Mouse (Mus musculus) hematopoietic stem cell, adult 5-6 weeks (primary cell): ENCODE measurements at regions not wholly inside any gene's neighbourhood (a gene's known extent, or its start where the extent isn't known, plus 50 kb on each side); places are given as distances from the start of the nearest gene placed in this dataset.
A peak's percentile ranks its signal among the peaks of the same experiment; 100 is the strongest.

Experiments
- ATAC-seq, 2 experiments: fragments of 125-278 bp in 1 of 2; replicated peaks in 1 of 2; 2 replicates each; pipeline ENCODE4 v1.8.0; 2016 to 2017; ENCODE audit warnings: inconsistent platforms in 2 of 2, mild to moderate bottlenecking in 2 of 2, moderate number of reproducible peaks in 2 of 2, low read depth in 1 of 2, moderate TSS enrichment in 1 of 2; ENCODE audit not compliant: low FRiP score in 2 of 2, poor library complexity in 2 of 2, severe bottlenecking in 2 of 2, insufficient read depth in 1 of 2, low TSS enrichment in 1 of 2

DNA sequence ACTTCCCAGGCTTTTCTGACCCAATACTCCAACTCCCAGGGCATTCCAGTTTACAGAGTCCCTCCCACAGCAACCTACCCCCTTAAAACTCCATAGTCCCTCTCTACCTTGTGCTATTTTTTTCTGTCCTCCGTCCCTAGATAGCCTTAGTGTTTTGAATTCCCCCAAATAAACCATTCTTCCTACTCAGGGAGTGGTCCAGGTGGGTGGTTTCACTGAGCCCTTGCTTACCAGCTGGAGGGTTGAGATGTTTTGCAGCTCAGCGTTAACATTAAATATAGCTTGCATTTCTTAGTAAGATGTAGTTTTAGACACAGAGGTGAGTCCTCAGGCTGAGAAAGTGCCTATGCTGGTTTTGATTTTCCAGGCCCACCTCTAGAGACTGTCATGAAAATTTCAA lies 313.0 kb downstream of the Bmper start:
- ATAC-seq, result no peak

DNA sequence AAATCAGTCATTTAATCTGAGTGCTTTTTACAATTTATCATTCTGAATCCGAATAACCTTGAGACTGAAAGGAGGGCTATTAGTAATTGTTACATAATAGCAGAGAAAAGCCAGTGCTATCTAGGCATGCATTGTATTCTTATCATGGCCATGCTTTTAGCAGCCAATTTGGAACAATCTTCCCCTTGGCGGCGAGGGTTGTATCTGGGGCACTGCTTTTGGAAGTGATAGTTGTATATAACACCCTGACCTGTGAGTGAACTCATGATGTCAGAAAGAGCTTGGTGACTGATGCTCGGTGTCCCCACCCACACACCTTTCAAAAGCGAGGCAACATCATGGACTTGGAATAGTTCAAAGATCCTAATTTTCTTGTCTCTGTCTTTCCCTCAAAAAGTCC lies 315.2 kb downstream of the Bmper start:
- ATAC-seq, result no peak

DNA sequence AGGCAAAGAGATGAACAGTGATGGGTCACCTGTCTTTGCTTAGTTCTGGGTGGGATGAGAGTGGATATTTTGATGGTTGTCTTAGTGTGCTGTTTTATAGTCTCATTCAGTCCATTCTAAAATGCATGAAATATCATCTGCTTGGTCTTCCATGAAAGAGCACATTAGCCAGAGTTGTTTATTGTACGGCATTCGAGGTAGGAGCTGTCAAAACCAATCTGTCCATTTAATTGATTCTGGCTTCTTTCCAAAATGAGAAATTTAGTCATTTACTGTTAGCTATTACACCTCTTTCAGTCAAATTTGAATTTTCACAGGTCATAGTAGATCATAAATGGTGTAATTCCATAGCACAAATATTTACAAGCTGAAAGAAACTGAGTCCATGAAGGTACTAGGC lies 328.8 kb downstream of the Bmper start:
- no peak for ATAC-seq

DNA sequence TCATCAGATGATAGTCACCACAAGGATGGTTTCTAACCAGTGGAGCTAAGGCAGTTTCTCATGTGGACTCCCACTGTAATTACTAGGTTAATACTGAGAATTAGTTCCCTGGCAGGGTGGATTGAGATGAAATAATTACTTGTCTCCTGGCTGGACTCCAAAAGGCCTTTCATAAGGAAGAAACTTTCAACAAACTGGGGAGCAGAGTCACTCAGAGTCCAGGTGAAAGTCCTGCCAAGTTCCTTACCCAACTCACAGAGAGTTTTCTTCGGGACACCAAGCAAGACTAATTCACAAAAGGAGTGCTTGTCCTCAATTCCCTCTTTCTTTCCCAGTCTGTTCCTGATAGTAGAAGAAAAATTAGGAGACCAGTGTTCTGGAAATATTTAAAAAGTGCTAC lies 330.9 kb downstream of the Bmper start:
- ATAC-seq, result no peak

DNA sequence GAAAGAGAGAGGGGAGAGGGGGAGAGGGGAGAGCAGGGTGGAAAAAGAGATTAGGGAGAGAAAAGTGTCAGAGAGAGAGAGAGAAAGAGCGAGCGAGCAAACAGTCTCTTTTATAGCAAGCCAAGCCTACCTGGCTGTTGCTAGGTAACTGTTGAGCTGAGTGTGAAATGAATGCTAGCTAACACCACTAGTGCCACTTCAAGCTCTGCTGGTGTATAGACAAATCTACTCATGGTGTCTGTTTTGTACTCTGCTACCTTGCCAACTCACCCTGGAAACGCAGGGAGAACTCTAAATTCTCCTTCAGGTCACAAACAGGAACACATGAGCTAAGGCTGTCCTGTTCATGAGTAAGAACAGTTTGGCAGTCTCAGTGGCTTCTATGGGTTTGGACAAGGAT lies 334.7 kb downstream of the Bmper start:
- ATAC-seq, result no peak

DNA sequence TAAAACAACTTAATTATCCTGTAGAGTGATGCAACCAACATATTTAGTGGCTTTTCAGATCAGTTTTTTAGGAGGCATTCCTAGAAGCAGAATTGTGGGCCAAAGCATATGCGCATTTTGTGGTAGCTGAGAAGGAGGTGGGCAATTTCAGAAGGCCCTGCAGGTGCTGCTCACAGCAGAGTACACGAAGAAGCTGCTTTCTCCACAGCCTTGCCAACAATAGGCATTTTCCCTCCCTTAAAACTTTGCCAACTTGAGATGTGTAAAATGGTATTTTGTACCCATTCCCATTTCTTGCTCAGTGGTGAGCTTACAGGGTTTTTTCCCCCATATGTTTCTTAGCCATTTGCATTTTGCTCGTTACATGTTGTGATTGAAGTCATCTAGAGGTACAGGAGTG lies 339.0 kb downstream of the Bmper start:
- ATAC-seq, result no peak

DNA sequence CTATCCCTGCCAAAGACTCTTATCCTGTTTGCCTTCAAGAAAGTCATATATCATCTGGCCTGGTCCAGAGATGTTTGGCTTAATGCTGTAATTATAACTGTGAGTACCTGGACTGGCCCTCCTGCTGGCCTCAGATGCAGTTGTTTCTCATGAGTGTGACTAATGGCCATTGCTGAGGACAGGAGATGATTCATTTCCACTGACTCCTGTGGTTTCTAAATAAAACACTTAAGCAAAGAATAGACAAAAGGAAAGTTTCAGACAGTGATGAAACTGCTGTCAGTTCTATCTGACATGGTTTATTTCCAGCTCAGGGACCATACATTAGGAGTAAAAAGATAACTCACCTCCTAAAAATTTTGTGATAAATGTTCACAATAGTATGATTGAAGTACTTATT lies 344.2 kb downstream of the Bmper start:
- ATAC-seq, result no peak

DNA sequence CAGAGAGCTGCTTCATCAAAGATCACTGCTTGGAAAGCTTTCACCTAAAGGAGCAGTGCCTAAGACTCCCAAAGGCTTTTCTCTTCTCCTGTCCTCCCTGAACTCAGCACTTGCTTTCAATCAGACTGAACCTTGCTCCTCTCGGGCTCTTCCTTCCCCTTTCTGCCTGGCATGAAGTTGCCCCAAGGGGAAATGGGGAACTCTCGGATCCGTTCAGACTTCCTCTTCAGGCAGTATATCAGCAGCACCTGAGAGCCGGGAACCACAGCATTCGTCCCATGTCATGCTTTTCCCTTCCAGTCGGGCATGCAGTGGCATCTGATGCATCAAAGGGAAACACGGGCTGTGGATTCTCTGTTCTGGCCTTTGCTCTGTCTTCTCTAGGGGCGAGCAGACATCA lies 347.3 kb downstream of the Bmper start:
- peak; percentile 98 to 99 for ATAC-seq

DNA sequence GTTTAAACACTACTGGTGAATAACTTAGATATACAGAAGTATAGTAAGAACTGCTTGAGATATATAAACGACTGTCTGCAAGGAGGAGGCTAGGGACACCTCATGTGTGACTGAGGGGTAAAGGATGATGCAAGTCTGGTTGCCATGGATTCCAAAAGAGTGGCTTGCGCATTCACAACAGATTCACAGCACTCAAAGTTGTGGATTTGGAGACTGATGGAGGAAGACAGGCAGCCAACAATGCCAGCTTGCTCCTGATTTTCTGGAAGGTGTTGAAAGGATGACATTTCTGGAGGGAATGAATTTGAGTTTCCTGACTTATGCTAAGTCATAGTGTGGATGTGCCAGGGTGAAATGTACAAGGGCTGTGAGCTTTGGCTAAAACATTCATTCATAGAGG lies 353.4 kb downstream of the Bmper start:
- no peak for ATAC-seq

DNA sequence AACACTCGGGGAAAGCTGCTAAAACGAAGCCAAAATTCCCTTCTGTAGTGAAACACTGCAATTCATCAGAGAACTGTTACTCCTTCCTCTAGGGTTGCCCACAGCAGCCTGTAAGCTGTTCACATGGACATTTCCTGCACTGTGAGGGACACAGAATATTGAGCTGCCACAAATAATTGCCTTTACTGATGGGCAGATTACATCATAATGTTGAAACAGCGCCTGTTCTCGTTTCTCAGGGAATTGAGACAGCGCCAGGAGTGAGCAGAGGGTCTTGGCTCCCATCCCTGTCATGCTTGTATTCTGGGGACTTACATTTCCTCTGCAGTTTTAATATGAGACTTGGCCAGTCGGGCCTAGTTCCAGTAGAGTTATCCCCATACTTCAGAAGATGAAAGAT lies 357.3 kb downstream of the Bmper start:
- ATAC-seq, result no peak

DNA sequence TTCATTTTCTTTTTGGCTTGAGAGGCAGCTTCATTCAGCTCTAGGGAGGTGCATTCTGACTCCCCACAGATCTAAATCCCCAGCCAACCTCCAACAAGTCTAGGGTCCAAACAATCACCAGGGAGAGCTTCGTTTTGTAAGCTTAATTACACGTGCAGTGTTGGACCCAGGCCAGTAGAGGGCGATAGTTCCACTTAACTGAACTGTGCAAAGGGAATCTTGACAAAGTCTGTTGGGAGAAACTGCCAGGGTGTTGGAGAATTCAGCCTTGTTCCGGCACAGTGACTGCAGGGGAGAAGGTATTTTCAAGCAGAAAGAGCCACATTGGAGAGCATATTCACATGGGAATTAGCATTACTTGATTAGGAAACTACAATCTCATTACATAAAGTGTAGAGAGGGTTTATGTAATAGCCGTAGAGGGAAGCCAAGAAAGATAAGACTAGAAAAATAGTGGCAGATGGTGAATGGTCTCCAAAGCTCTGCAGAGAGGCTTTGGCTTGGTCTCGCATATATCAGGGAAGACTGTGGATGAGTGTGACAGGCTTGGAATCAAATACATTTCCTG lies 358.2 kb downstream of the Bmper start:
- ATAC-seq, result peak; percentile 89 to 94

DNA sequence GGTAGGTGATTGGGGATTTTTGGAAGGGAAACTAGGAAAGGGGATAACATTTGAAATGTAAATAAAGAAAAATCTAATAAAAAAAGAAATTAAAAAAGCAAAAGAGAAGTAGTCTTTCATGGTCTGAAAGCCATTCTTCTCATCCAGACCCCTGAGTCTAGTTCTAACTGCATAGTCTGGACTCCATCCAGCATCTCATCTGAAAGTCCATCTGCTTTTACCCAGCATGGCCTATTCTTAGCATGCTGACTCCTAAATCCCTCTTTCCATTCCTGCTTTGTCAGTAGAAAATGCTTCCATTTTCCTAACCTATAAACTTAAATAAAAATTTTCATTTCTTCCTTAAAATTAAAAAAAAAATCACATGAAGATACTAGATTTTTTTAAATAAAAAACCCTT lies 361.7 kb downstream of the Bmper start:
- ATAC-seq, result no peak

DNA sequence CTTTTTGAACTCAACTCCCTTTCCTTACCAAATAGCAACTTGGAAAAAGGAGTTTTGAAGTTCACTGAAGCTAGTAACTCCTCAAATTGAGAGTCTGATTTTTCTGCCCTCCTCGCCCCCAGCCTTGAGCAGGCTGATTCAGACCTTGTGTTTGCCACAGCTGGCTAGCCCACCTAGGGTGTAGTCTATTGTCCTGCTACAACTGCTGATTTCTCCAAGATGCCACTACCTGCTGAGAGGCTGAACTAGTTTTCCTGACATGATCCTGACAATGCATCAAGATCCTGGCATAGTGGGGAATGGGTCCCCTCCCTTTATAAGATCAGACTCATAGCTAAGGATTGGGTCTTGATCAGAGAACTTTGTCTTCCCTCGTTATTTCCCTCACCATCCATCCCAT lies 366.1 kb downstream of the Bmper start:
- ATAC-seq, result no peak

DNA sequence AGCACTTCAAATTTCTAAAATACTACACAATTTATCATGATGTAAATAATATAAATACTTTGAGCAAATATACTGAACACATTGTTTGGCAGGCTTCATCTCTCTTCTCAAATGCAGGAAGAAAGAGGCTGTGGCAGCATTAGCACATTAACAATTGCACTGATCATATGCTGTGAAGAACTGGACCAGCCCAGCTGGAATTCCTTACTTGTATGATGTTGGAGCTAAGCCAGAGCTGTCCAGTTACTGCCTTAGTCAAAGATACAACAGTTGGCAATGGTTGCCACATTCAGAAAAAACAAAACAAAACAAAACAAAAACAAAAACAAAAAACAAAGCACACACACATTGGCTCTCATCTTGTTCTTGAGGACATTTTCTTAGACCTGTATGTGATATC lies 369.0 kb downstream of the Bmper start:
- ATAC-seq, result no peak

DNA sequence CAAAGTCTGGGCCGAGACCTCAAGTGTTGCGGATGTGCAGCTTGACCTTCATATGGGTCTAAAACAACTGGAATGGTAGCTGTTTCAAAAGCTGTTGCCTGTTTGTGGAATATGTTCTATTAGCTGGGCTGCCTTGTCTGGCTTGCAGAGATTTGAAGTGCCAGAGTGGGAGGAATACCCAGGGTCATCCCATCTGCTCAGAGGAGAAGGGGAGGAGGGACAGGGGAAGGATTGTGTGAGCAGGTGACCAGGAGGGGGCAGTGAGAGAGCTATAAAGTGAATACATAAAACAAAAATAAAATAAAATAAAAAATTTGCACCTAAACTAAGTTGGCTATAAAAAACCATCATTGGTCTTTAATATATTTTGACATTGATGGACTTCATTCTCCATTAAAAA lies 377.7 kb downstream of the Bmper start:
- no peak for ATAC-seq
